Mouse (Mus musculus): ENCODE measurements around the gene Cdk14. TPM values are rescaled to one million over a fixed set of nuclear protein-coding genes. Genes with fewer than 3 reads are reported as not detected.

Gene Cdk14
- polyA plus RNA-seq, 1 experiment from 2014 or later = 43.8 TPM

GRCm38 (mm10) chr5:4887069-4887468, 533.0 kb downstream of the Cdk14 start:
- 85% methylated on average over 4 of the region's 4 CpGs for WGBS
- Histone ChIP-seq H3K36me3 (no peaks in the 10 kb centered on the region), H3K4me3 (no peak overlapping the region), H3K4me1 (no peaks in the 10 kb centered on the region), H3K27me3 (no peaks in the 10 kb centered on the region), H3K27ac (no peak overlapping the region), H3K4me2 (replicated peaks) (no peak overlapping the region), H3K9me3 (replicated peaks) (no peaks in the 10 kb centered on the region), H3K9ac (no peak overlapping the region)
- no peak for ATAC-seq (ENCODE audit: low FRiP score)

- 86% methylated on average over 1 of the region's 1 CpGs for WGBS
- no peak overlapping the region for H3K4me3 ChIP-seq
- no peaks in the 10 kb centered on the region for H3K27me3 ChIP-seq
- no peaks in the 10 kb centered on the region for H3K36me3 ChIP-seq
- H3K9me3 ChIP-seq (replicated peaks) = 0 out of 2 replicates have a peak, but pooled peaks cover 3% of the 10 kb centered on the region
- no peak for ATAC-seq (ENCODE audit: low FRiP score)
- no peak overlapping the region for H3K9ac ChIP-seq
- no peak overlapping the region for H3K4me2 ChIP-seq (replicated peaks)
- peaks cover 2% of the 10 kb centered on the region for H3K4me1 ChIP-seq
- no peak overlapping the region for H3K27ac ChIP-seq
Observed at GRCm38 (mm10) chr5:4882841-4883240, 537.3 kb downstream of the Cdk14 start.

GRCm38 (mm10) chr5:4880331-4880730, 539.8 kb downstream of the Cdk14 start:
- Histone ChIP-seq H3K36me3 (no peaks in the 10 kb centered on the region), H3K4me1 (peaks cover 16% of the 10 kb centered on the region), H3K27me3 (no peaks in the 10 kb centered on the region), H3K4me3 (no peak overlapping the region), H3K9ac (no peak overlapping the region), H3K9me3 (replicated peaks) (0 out of 2 replicates have a peak, but pooled peaks cover 3% of the 10 kb centered on the region), H3K27ac (no peak overlapping the region), H3K4me2 (replicated peaks) (no peak overlapping the region)
- WGBS = 69% methylated on average over 4 of the region's 4 CpGs
- no peak for ATAC-seq (ENCODE audit: low FRiP score)

GRCm38 (mm10) chr5:4878934-4879333, 541.2 kb downstream of the Cdk14 start:
- Histone ChIP-seq H3K4me2 (replicated peaks) (no peak overlapping the region), H3K27ac (no peak overlapping the region), H3K27me3 (no peaks in the 10 kb centered on the region), H3K36me3 (no peaks in the 10 kb centered on the region), H3K4me1 (peaks cover 16% of the 10 kb centered on the region), H3K9me3 (replicated peaks) (0 out of 2 replicates have a peak, but pooled peaks cover 3% of the 10 kb centered on the region), H3K4me3 (no peak overlapping the region), H3K9ac (no peak overlapping the region)
- 54% methylated on average over 3 of the region's 3 CpGs for WGBS
- ATAC-seq (ENCODE audit: low FRiP score) = no peak

- Histone ChIP-seq H3K4me3 (no peak overlapping the region), H3K36me3 (no peaks in the 10 kb centered on the region), H3K9ac (no peak overlapping the region), H3K27me3 (no peaks in the 10 kb centered on the region), H3K9me3 (replicated peaks) (0 out of 2 replicates have a peak, but pooled peaks cover 3% of the 10 kb centered on the region), H3K4me1 (peaks cover 16% of the 10 kb centered on the region), H3K27ac (peak overlapping the region; percentile 58), H3K4me2 (replicated peaks) (peak overlapping the region; percentile 9; the same call in 1 of the 2 replicates)
- 46% methylated on average over 4 of the region's 4 CpGs for WGBS
- ATAC-seq (ENCODE audit: low FRiP score) = peak; percentile 15; the same call in 1 of the 2 replicates
Observed at GRCm38 (mm10) chr5:4877638-4878037, 542.5 kb downstream of the Cdk14 start.

- peak overlapping the region; percentile 9; the same call in 1 of the 2 replicates for H3K4me2 ChIP-seq (replicated peaks)
- peak; percentile 84 for ATAC-seq (ENCODE audit: low FRiP score)
- no peaks in the 10 kb centered on the region for H3K36me3 ChIP-seq
- 6% methylated on average over 5 of the region's 5 CpGs for WGBS
- H3K4me1 ChIP-seq = peaks cover 16% of the 10 kb centered on the region
- H3K27me3 ChIP-seq = no peaks in the 10 kb centered on the region
- H3K9ac ChIP-seq = no peak overlapping the region
- H3K4me3 ChIP-seq = no peak overlapping the region
- 0 out of 2 replicates have a peak, but pooled peaks cover 3% of the 10 kb centered on the region for H3K9me3 ChIP-seq (replicated peaks)
- H3K27ac ChIP-seq = peak overlapping the region; percentile 58; the same call in 1 of the 2 replicates
Observed at GRCm38 (mm10) chr5:4877131-4877631, 542.9 kb downstream of the Cdk14 start.

GRCm38 (mm10) chr5:4876653-4877091, 543.4 kb downstream of the Cdk14 start:
- H3K4me1 ChIP-seq = peaks cover 16% of the 10 kb centered on the region
- ATAC-seq (ENCODE audit: low FRiP score) = peak; percentile 74
- no peak overlapping the region for H3K4me3 ChIP-seq
- peak overlapping the region; percentile 9; the same call in 1 of the 2 replicates for H3K4me2 ChIP-seq (replicated peaks)
- peak overlapping the region; percentile 58 for H3K27ac ChIP-seq
- H3K9me3 ChIP-seq (replicated peaks) = 0 out of 2 replicates have a peak, but pooled peaks cover 3% of the 10 kb centered on the region
- H3K9ac ChIP-seq = no peak overlapping the region
- WGBS = 68% methylated on average over 15 of the region's 15 CpGs
- H3K36me3 ChIP-seq = no peaks in the 10 kb centered on the region
- H3K27me3 ChIP-seq = no peaks in the 10 kb centered on the region

- Histone ChIP-seq H3K4me2 (replicated peaks) (no peak overlapping the region), H3K4me3 (no peak overlapping the region), H3K4me1 (peaks cover 30% of the 10 kb centered on the region), H3K36me3 (no peaks in the 10 kb centered on the region), H3K9ac (no peak overlapping the region), H3K27ac (no peak overlapping the region), H3K27me3 (peaks cover 9% of the 10 kb centered on the region; the same call in 1 of the 2 replicates), H3K9me3 (replicated peaks) (no peaks in the 10 kb centered on the region)
- no peak for ATAC-seq (ENCODE audit: low FRiP score)
- WGBS = 26% methylated on average over 4 of the region's 4 CpGs
Observed at GRCm38 (mm10) chr5:4870041-4870726, 549.9 kb downstream of the Cdk14 start.

- Histone ChIP-seq H3K4me2 (replicated peaks) (no peak overlapping the region), H3K9ac (no peak overlapping the region), H3K4me3 (no peak overlapping the region), H3K9me3 (replicated peaks) (no peaks in the 10 kb centered on the region), H3K4me1 (peaks cover 30% of the 10 kb centered on the region), H3K27me3 (peaks cover 14% of the 10 kb centered on the region; the same call in 1 of the 2 replicates), H3K27ac (no peak overlapping the region), H3K36me3 (no peaks in the 10 kb centered on the region)
- ATAC-seq (ENCODE audit: low FRiP score) = peak; percentile 59
- WGBS = 21% methylated on average over 6 of the region's 6 CpGs
Observed at GRCm38 (mm10) chr5:4868563-4869120, 551.5 kb downstream of the Cdk14 start.

- Histone ChIP-seq H3K4me1 (peaks cover 30% of the 10 kb centered on the region), H3K9ac (no peak overlapping the region)
- peak; percentile 36; the same call in 1 of the 2 replicates for ATAC-seq (ENCODE audit: low FRiP score)
Observed at GRCm38 (mm10) chr5:4867849-4868562, 552.1 kb downstream of the Cdk14 start.

GRCm38 (mm10) chr5:4866945-4867344, 553.2 kb downstream of the Cdk14 start:
- H3K27me3 ChIP-seq = peaks cover 14% of the 10 kb centered on the region; the same call in 1 of the 2 replicates
- H3K4me2 ChIP-seq (replicated peaks) = no peak overlapping the region
- H3K4me3 ChIP-seq = no peak overlapping the region
- no peak overlapping the region for H3K27ac ChIP-seq
- peaks cover 32% of the 10 kb centered on the region for H3K4me1 ChIP-seq
- WGBS = 60% methylated on average over 8 of the region's 8 CpGs
- no peak for ATAC-seq (ENCODE audit: low FRiP score)
- no peak overlapping the region for H3K9ac ChIP-seq
- no peaks in the 10 kb centered on the region for H3K9me3 ChIP-seq (replicated peaks)
- H3K36me3 ChIP-seq = no peaks in the 10 kb centered on the region

More at GRCm38 (mm10) chr5:4867849-4868562, 552.1 kb downstream of the Cdk14 start:
- Histone ChIP-seq H3K27me3 (peaks cover 14% of the 10 kb centered on the region; the same call in 1 of the 2 replicates), H3K36me3 (no peaks in the 10 kb centered on the region), H3K4me3 (no peak overlapping the region), H3K4me2 (replicated peaks) (0 out of 2 replicates have a peak overlapping the region, but pooled peaks have one; percentile 3), H3K27ac (no peak overlapping the region), H3K9me3 (replicated peaks) (no peaks in the 10 kb centered on the region)
- 31% methylated on average over 6 of the region's 6 CpGs for WGBS

- no peak for ATAC-seq (ENCODE audit: low FRiP score)
- Histone ChIP-seq H3K4me2 (replicated peaks) (no peak overlapping the region), H3K27me3 (peaks cover 14% of the 10 kb centered on the region; the same call in 1 of the 2 replicates), H3K4me1 (peaks cover 32% of the 10 kb centered on the region), H3K9me3 (replicated peaks) (no peaks in the 10 kb centered on the region), H3K9ac (no peak overlapping the region), H3K36me3 (no peaks in the 10 kb centered on the region), H3K27ac (no peak overlapping the region), H3K4me3 (no peak overlapping the region)
- 65% methylated on average over 1 of the region's 1 CpGs for WGBS
Observed at GRCm38 (mm10) chr5:4866099-4866498, 554.0 kb downstream of the Cdk14 start.
